8 mouse cellular contexts compared by ENCODE assay signal in genomic region chr13:58157447-58158098, GRCm38 (mm10). TPM values are rescaled to one million over a fixed set of nuclear protein-coding genes. Genes with fewer than 3 reads are reported as not detected.
DNase-seq lines count a peak whose midpoint lies in the region; ATAC-seq and TF ChIP-seq lines count a peak whose summit lies in the region.

TSS of gene Idnk (plus strand) at chr13:58157649.

- H3K9ac ChIP-seq in MEL (ENCODE audit: control insufficient read depth, low read depth, low read length, poor library complexity, severe bottlenecking), result peak within 1 kb of the TSS; percentile 72
- H3K9ac ChIP-seq in forebrain, postnatal 0 days, result peak within 1 kb of the TSS; percentile 83
- H3K9ac ChIP-seq in neural tube, embryonic 15.5 days (replicated peaks), result peak within 1 kb of the TSS; percentile 79

- H3K4me1 ChIP-seq in MEL (ENCODE audit: control insufficient read depth in 1 of 2, insufficient read depth in 2 of 2, low read length in 2 of 2), result peaks cover 3 to 4% of the 10 kb centered on the region in 2 experiments; a peak in 3 of 4 replicates
- peaks cover 5% of the 10 kb centered on the region for H3K4me1 ChIP-seq in cerebellum, adult 2 months (ENCODE audit: control insufficient read depth, insufficient read depth, low read length)
- 0 out of 2 replicates have a peak, but pooled peaks cover 5% of the 10 kb centered on the region for H3K4me1 ChIP-seq in forebrain, postnatal 0 days (ENCODE audit: insufficient read depth)
- H3K4me1 ChIP-seq in lung, adult 2 months (ENCODE audit: control insufficient read depth, insufficient read depth, low read length), result no peaks in the 10 kb centered on the region
- H3K4me1 ChIP-seq in neural tube, embryonic 15.5 days, result peaks cover 17% of the 10 kb centered on the region

- no peak for TF ChIP-seq EP300 in MEL (IDR thresholded peaks at IDR 0.05; ENCODE audit: low read depth in 1 of 2, low read length in 2 of 2)

- WGBS in cerebellum, adult 2 months, result under 1% methylated on average over 30 of the region's 30 CpGs
- 2% methylated on average over 30 of the region's 30 CpGs for WGBS in forebrain, postnatal 0 days
- WGBS in lung, adult 2 months, result 0% methylated on average over 30 of the region's 30 CpGs
- 0% methylated on average over 30 of the region's 30 CpGs for WGBS in neural tube, embryonic 15.5 days

- H3K27ac ChIP-seq in MEL (ENCODE audit: control insufficient read depth, low read depth, low read length), result peak within 1 kb of the TSS; percentile 55
- H3K27ac ChIP-seq in cerebellum, adult 2 months (ENCODE audit: insufficient read depth, low read length), result peak within 1 kb of the TSS; percentile 77
- H3K27ac ChIP-seq in forebrain, postnatal 0 days (ENCODE audit: low read depth, low read length), result peak within 1 kb of the TSS; percentile 62
- H3K27ac ChIP-seq in neural tube, embryonic 15.5 days (replicated peaks), result peak within 1 kb of the TSS; percentile 82

- no peak for TF ChIP-seq RAD21 in MEL (IDR thresholded peaks at IDR 0.05; ENCODE audit: low read depth, low read length)

- 0 out of 6 replicates have a peak, but pooled peaks of 1 of the 3 experiments have one; percentile 2 for TF ChIP-seq CTCF in MEL (IDR thresholded peaks at IDR 0.05 in 2 of 3, conservative IDR thresholded peaks at IDR 0.05 in 1 of 3; ENCODE audit: control insufficient read depth in 1 of 3, insufficient read depth in 1 of 3, low read depth in 2 of 3, low read length in 3 of 3, poor library complexity in 1 of 3, severe bottlenecking in 1 of 3)
- TF ChIP-seq CTCF in cerebellum, adult 2 months (IDR thresholded peaks at IDR 0.05; ENCODE audit: borderline replicate concordance, insufficient read depth, low read depth, low read length), result 0 out of 2 replicates have a peak, but pooled peaks have one; percentile 14
- TF ChIP-seq CTCF in forebrain, postnatal 0 days (IDR thresholded peaks at IDR 0.05; ENCODE audit: low read depth), result peak; percentile 60
- peak; percentile 22 for TF ChIP-seq CTCF in lung, adult 2 months (IDR thresholded peaks at IDR 0.05; ENCODE audit: insufficient read depth, low read length)

- peak; percentile 56 to 67; a peak in 3 of 4 replicates for TF ChIP-seq POLR2A in MEL (IDR thresholded peaks at IDR 0.05; ENCODE audit: control insufficient read depth in 1 of 2, insufficient read depth in 1 of 2, low read depth in 1 of 2, low read length in 2 of 2, poor library complexity in 1 of 2)
- TF ChIP-seq POLR2A in cerebellum, adult 2 months (IDR thresholded peaks at IDR 0.05; ENCODE audit: borderline replicate concordance, insufficient read depth, low read length), result peak; percentile 78
- peak; percentile 77; the same call in 1 of the 2 replicates for TF ChIP-seq POLR2A in lung, adult 2 months (IDR thresholded peaks at IDR 0.05; ENCODE audit: borderline replicate concordance, extremely low read depth, low read depth, low read length)

- no peaks in the 10 kb centered on the region for H3K27me3 ChIP-seq in MEL (ENCODE audit: control insufficient read depth in 1 of 2, insufficient read depth in 2 of 2, low read length in 2 of 2)
- no peaks in the 10 kb centered on the region for H3K27me3 ChIP-seq in cerebellum, adult 2 months (ENCODE audit: control insufficient read depth, insufficient read depth, low read length)
- no peaks in the 10 kb centered on the region for H3K27me3 ChIP-seq in forebrain, postnatal 0 days (ENCODE audit: insufficient read depth, low read length)
- no peaks in the 10 kb centered on the region for H3K27me3 ChIP-seq in neural tube, embryonic 15.5 days (replicated peaks)

- ATAC-seq in forebrain, postnatal 0 days, result peak; percentile 86
- peak; percentile 88 for ATAC-seq in neural tube, embryonic 15.5 days (ENCODE audit: low FRiP score)

- peaks cover 8% of the 10 kb centered on the region for H3K79me2 ChIP-seq in MEL (ENCODE audit: control insufficient read depth, insufficient read depth, low read length, poor library complexity)

- intact Hi-C loops in heart, postnatal 36 days (cut with DNase I), result loop anchor here (1.0 to 10.0 kb wide), 6 partner anchors 29 to 227 kb away; partner anchors contain the start of genes 2210016F16Rik, Hnrnpa0 and Ubqln1

- H3K9me3 ChIP-seq in MEL (replicated peaks; ENCODE audit: insufficient read depth, low read length), result no peaks in the 10 kb centered on the region
- H3K9me3 ChIP-seq in forebrain, postnatal 0 days (ENCODE audit: low read length), result no peaks in the 10 kb centered on the region
- peaks cover 3% of the 10 kb centered on the region; the same call in 1 of the 2 replicates for H3K9me3 ChIP-seq in neural tube, embryonic 15.5 days (replicated peaks)

- peaks cover 0 to 4% of the 10 kb centered on the region in 2 experiments; a peak in 2 of 4 replicates for H3K36me3 ChIP-seq in MEL (ENCODE audit: control insufficient read depth in 1 of 2, insufficient read depth in 2 of 2, low read length in 2 of 2)
- peaks cover 13% of the 10 kb centered on the region; the same call in 1 of the 2 replicates for H3K36me3 ChIP-seq in forebrain, postnatal 0 days (ENCODE audit: insufficient read depth)
- H3K36me3 ChIP-seq in neural tube, embryonic 15.5 days, result peaks cover 27% of the 10 kb centered on the region

- DNase-seq in MEL (ENCODE audit: low read depth, low spot score), result peak; percentile 88
- DNase-seq in cerebellum, adult 2 months, result peak; percentile 86 to 87
- peak; percentile 85 for DNase-seq in forebrain, postnatal 0 days
- DNase-seq in heart, postnatal 36 days, result peak; percentile 89 to 93
- DNase-seq in layer of hippocampus, adult 18-20 months (ENCODE audit: low spot score in 2 of 2), result peak; percentile 69 to 81
- peak; percentile 88 for DNase-seq in lung, adult 2 months
- peak; percentile 96 for DNase-seq in testis, postnatal 10 days (ENCODE audit: low spot score)

- H3K4me2 ChIP-seq in forebrain, postnatal 0 days (ENCODE audit: low read depth), result peak within 1 kb of the TSS; percentile 97
- H3K4me2 ChIP-seq in neural tube, embryonic 15.5 days, result peak within 1 kb of the TSS; percentile 95

- peak within 1 kb of the TSS; percentile 76 for H3K4me3 ChIP-seq in MEL (ENCODE audit: control insufficient read depth in 1 of 2, insufficient read depth in 1 of 2, low read depth in 2 of 2, low read length in 2 of 2)
- H3K4me3 ChIP-seq in cerebellum, adult 2 months (replicated peaks; ENCODE audit: insufficient read depth, low read depth, low read length), result peak within 1 kb of the TSS; percentile 93
- peak within 1 kb of the TSS; percentile 73 for H3K4me3 ChIP-seq in forebrain, postnatal 0 days (ENCODE audit: low read depth, low read length)
- peak within 1 kb of the TSS; percentile 99 for H3K4me3 ChIP-seq in lung, adult 2 months (replicated peaks; ENCODE audit: extremely low read depth, low read depth, low read length)
- H3K4me3 ChIP-seq in neural tube, embryonic 15.5 days (replicated peaks), result peak within 1 kb of the TSS; percentile 86

TF ChIP-seq in MEL, 35 proteins besides CTCF, POLR2A, EP300 and RAD21:
- no peak for TF ChIP-seq USF2 (IDR thresholded peaks at IDR 0.05; ENCODE audit: borderline replicate concordance in 1 of 2, insufficient read depth in 1 of 2, low read depth in 1 of 2, low read length in 2 of 2)
- TF ChIP-seq ETS1 (IDR thresholded peaks at IDR 0.05; ENCODE audit: low read depth, low read length), result peak; percentile 37; the same call in 1 of the 2 replicates
- no peak for TF ChIP-seq GABPA (IDR thresholded peaks at IDR 0.05; ENCODE audit: low read depth, low read length)
- no peak for TF ChIP-seq BHLHE40 (IDR thresholded peaks at IDR 0.05; ENCODE audit: borderline replicate concordance, low read depth, low read length)
- TF ChIP-seq POLR2AphosphoS2 (IDR thresholded peaks at IDR 0.05; ENCODE audit: low read length), result no peak
- TF ChIP-seq ELF1 (IDR thresholded peaks at IDR 0.05; ENCODE audit: low read depth, low read length), result peak; percentile 86
- no peak for TF ChIP-seq ZKSCAN1 (IDR thresholded peaks at IDR 0.05; ENCODE audit: low read depth, low read length)
- no peak for TF ChIP-seq TAL1 (IDR thresholded peaks at IDR 0.05; ENCODE audit: low read length)
- no peak for TF ChIP-seq HCFC1 (IDR thresholded peaks at IDR 0.05; ENCODE audit: low read depth, low read length)
- no peak for TF ChIP-seq MAFK (IDR thresholded peaks at IDR 0.05; ENCODE audit: borderline replicate concordance, low read depth, low read length)
- no peak for TF ChIP-seq MAX (IDR thresholded peaks at IDR 0.05; ENCODE audit: low read length)
- no peak for TF ChIP-seq ZMIZ1 (IDR thresholded peaks at IDR 0.05; ENCODE audit: low read depth, low read length)
- TF ChIP-seq USF1 (IDR thresholded peaks at IDR 0.05; ENCODE audit: low read depth, low read length), result peak; percentile 44; the same call in 1 of the 2 replicates
- TF ChIP-seq TBP (IDR thresholded peaks at IDR 0.05; ENCODE audit: low read depth, low read length), result 0 out of 2 replicates have a peak, but pooled peaks have one; percentile 13
- peak; percentile 45; the same call in 1 of the 2 replicates for TF ChIP-seq NELFE (IDR thresholded peaks at IDR 0.05; ENCODE audit: low read depth, low read length)
- no peak for TF ChIP-seq ZC3H11A (IDR thresholded peaks at IDR 0.05; ENCODE audit: low read depth, low read length)
- TF ChIP-seq NRF1 (IDR thresholded peaks at IDR 0.05; ENCODE audit: insufficient read depth, low read depth, low read length, poor library complexity, severe bottlenecking), result no peak
- no peak for TF ChIP-seq KAT2A (conservative IDR thresholded peaks at IDR 0.05; ENCODE audit: low read depth, low read length)
- TF ChIP-seq SIN3A (IDR thresholded peaks at IDR 0.05; ENCODE audit: low read length), result peak; percentile 69
- TF ChIP-seq MXI1 (IDR thresholded peaks at IDR 0.05; ENCODE audit: low read depth, low read length), result peak; percentile 21; the same call in 1 of the 2 replicates
- TF ChIP-seq POLR2AphosphoS5 (IDR thresholded peaks at IDR 0.05; ENCODE audit: borderline replicate concordance, low read depth, low read length), result no peak

RNA-seq across cellular contexts. Expression of gene Idnk, which starts in this region (rescaled TPM):
- 26.0 and 29.5 TPM in 2 replicates for total RNA-seq in MEL (2012; rRNA removed)
- polyA plus RNA-seq in MEL (2012; ENCODE audit: insufficient read depth in 1 of 2, insufficient read length in 2 of 2, low read depth in 1 of 2, low replicate concordance in 2 of 2, missing spikeins in 1 of 2), result 10 to 100 TPM in 1 of 2 experiments, not detected in 1; 50.3 TPM
- 35.5 and 39.6 TPM in 2 replicates for polyA plus RNA-seq in cerebellum, adult 2 months (2012; rRNA removed)
- total RNA-seq in forebrain, postnatal 0 days (2014; rRNA removed), result 20.0 and 26.0 TPM in 2 replicates
- polyA plus RNA-seq in forebrain, postnatal 0 days (2015; fragmentation: Nextera tagmentation; extraction: Ambion mirVana), result 46.9 and 49.9 TPM in 2 replicates
- total RNA-seq in heart, postnatal 36 days (2021), result 10 to 100 TPM; 25.0 to 26.6 TPM
- 10 to 100 TPM; 32.7 to 33.3 TPM for total RNA-seq in layer of hippocampus, adult 18-20 months (2021)
- 17.0 and 24.5 TPM in 2 replicates for polyA plus RNA-seq in lung, adult 2 months (2012; rRNA removed)
- 64.6 TPM in 2 replicates for polyA plus RNA-seq in neural tube, embryonic 15.5 days (2015; fragmentation: Nextera tagmentation; extraction: Ambion mirVana)

Comparison
In these comparisons a context has a peak if more than half of its experiments do, and no peak if none do; other contexts are left out.
1. Peak in every context shown above with its lines: DNase-seq, ATAC-seq, H3K4me3 ChIP-seq and H3K27ac ChIP-seq.